Mouse (Mus musculus) kidney, adult 2 months (tissue): ENCODE data around the gene Phactr1.

Experiments used
- CTCF ChIP-seq: fragments of 200-500 bp; conservative IDR thresholded peaks from 2 replicates; pipeline ENCODE4 v1.5.1; 2011; ENCODE audit warnings: low read depth, mild to moderate bottlenecking, control low read depth, low read length, moderate library complexity, mixed read lengths; ENCODE audit not compliant: insufficient read depth, insufficient read length
- POLR2A ChIP-seq: fragments of 200-500 bp; IDR thresholded peaks from one replicate; pipeline ENCODE4 v1.6.1; 2011; ENCODE audit warnings: low read depth, low read length, control low read depth

GRCm38 (mm10) chr13:43068716-43069265, 388.4 kb downstream of the Phactr1 start:
- no peak for TF ChIP-seq POLR2A
- TF ChIP-seq CTCF: no peak
